9 mouse cellular contexts compared by ENCODE assay signal in the genomic region with DNA sequence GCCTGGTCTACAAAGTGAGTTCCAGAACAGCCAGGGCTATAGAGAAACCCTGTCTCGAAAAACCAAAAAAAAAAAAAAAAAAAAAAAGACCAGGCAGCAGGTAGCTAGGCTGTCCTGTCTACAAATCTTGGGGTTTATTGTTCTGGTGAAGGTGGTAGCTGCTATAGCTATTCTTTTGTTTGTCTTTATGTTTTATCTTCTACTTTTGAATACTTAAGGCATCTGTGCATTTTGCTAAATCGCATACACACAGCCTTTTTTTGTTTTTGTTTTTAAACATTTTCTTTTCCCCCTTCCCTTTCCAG. TPM values are rescaled to one million over a fixed set of nuclear protein-coding genes. Genes with fewer than 3 reads are reported as not detected.
DNase-seq lines count a peak whose midpoint lies in the region; ATAC-seq and TF ChIP-seq lines count a peak whose summit lies in the region.
"Had no signal": no experiment of that assay in that cellular context is flagged by ENCODE, and none has a peak within 500 bp of the region (broad histone marks: within the 10 kb centered on the region; RNA-seq: fewer than 3 reads in every experiment).

No protein-coding gene starts in this region.

- H3K27me3 ChIP-seq in heart, embryonic 11.5 days (ENCODE audit: control insufficient read depth, insufficient read depth, low read length) = no peaks in the 10 kb centered on the region
- no peaks in the 10 kb centered on the region for H3K27me3 ChIP-seq in ES-Bruce4 (ENCODE audit: control insufficient read depth, insufficient read depth, low read length, poor library complexity, severe bottlenecking)
- H3K27me3 ChIP-seq in hindbrain, embryonic 11.5 days (ENCODE audit: control insufficient read depth, insufficient read depth, low read length) = no peaks in the 10 kb centered on the region

- peak overlapping the region; percentile 88 for H3K4me3 ChIP-seq in heart, embryonic 11.5 days (ENCODE audit: low read depth, low read length)
- peak overlapping the region; percentile 90 for H3K4me3 ChIP-seq in ES-Bruce4 (ENCODE audit: low read depth, low read length)
- H3K4me3 ChIP-seq in hindbrain, embryonic 11.5 days (ENCODE audit: low read depth, low read length) = peak overlapping the region; percentile 58
- peak overlapping the region; percentile 83 for H3K4me3 ChIP-seq in macrophage (ENCODE audit: inconsistent target)

- no peak for TF ChIP-seq EP300 in ES-Bruce4 (IDR thresholded peaks at IDR 0.05; ENCODE audit: insufficient read depth, low read depth, low read length)

- TF ChIP-seq CTCF in ES-Bruce4 (IDR thresholded peaks at IDR 0.05; ENCODE audit: low read depth, low read length) = no peak

- 84% methylated on average over 1 of the region's 2 CpGs for WGBS in heart, embryonic 11.5 days (ENCODE audit: insufficient replicate concordance)
- 85% methylated on average over 1 of the region's 2 CpGs for WGBS in hindbrain, embryonic 11.5 days
- WGBS in macrophage (ENCODE audit: missing documents) = 0% methylated on average over 1 of the region's 2 CpGs

- no peaks in the 10 kb centered on the region for H3K9me3 ChIP-seq in heart, embryonic 11.5 days (replicated peaks; ENCODE audit: control insufficient read depth, low read length)
- no peaks in the 10 kb centered on the region for H3K9me3 ChIP-seq in ES-Bruce4 (replicated peaks; ENCODE audit: control insufficient read depth, insufficient read depth, low read length, poor library complexity, severe bottlenecking)
- H3K9me3 ChIP-seq in hindbrain, embryonic 11.5 days (ENCODE audit: control insufficient read depth, low read length) = no peaks in the 10 kb centered on the region

- no peak overlapping the region for H3K27ac ChIP-seq in heart, embryonic 11.5 days (ENCODE audit: low read depth, low read length)
- H3K27ac ChIP-seq in ES-Bruce4 (ENCODE audit: insufficient read depth, low read length) = no peak overlapping the region
- H3K27ac ChIP-seq in hindbrain, embryonic 11.5 days (ENCODE audit: low read depth, low read length) = no peak overlapping the region
- H3K27ac ChIP-seq in macrophage = no peak overlapping the region

- no peak for ATAC-seq in heart, embryonic 11.5 days (replicated peaks; ENCODE audit: insufficient number of reproducible peaks, low FRiP score, low TSS enrichment)
- no peak for ATAC-seq in hindbrain, embryonic 11.5 days (ENCODE audit: low FRiP score)

- peak overlapping the region; percentile 83 for H3K4me2 ChIP-seq in heart, embryonic 11.5 days
- H3K4me2 ChIP-seq in hindbrain, embryonic 11.5 days (replicated peaks; ENCODE audit: low read depth, low read length) = peak overlapping the region; percentile 46

- H3K36me3 ChIP-seq in heart, embryonic 11.5 days (ENCODE audit: control insufficient read depth, insufficient read depth, low read length) = no peaks in the 10 kb centered on the region
- H3K36me3 ChIP-seq in ES-Bruce4 (ENCODE audit: control insufficient read depth, insufficient read depth, low read length, poor library complexity, severe bottlenecking) (peaks cover 13% of the 10 kb centered on the region), macrophage (ENCODE audit: inconsistent target) (no peaks in the 10 kb centered on the region)
- H3K36me3 ChIP-seq in hindbrain, embryonic 11.5 days (ENCODE audit: control insufficient read depth, insufficient read depth, low read length) = no peaks in the 10 kb centered on the region

- H3K9ac ChIP-seq in heart, embryonic 11.5 days (ENCODE audit: low read depth, low read length) = no peak overlapping the region
- peak overlapping the region; percentile 47; the same call in 1 of the 2 replicates for H3K9ac ChIP-seq in ES-Bruce4 (ENCODE audit: low read depth, poor library complexity, severe bottlenecking)
- H3K9ac ChIP-seq in hindbrain, embryonic 11.5 days (ENCODE audit: low read depth, low read length) = no peak overlapping the region; the same call in 1 of the 2 replicates

- no peaks in the 10 kb centered on the region; the same call in 1 of the 2 replicates for H3K79me2 ChIP-seq in macrophage (ENCODE audit: inconsistent target)

- no peak for DNase-seq in heart, postnatal 25 days (ENCODE audit: low spot score)
- DNase-seq in hindbrain, embryonic 11.5 days (ENCODE audit: low spot score) = no peak
- no peak for DNase-seq in cerebellum, postnatal 14 days
- DNase-seq in right cerebral cortex, postnatal 4 days = no peak
- no peak for DNase-seq in gastrocnemius, adult 18-20 months (ENCODE audit: low spot score)

- TF ChIP-seq POLR2A in ES-Bruce4 (IDR thresholded peaks at IDR 0.05; ENCODE audit: insufficient read depth, low read length) = no peak

- H3K4me1 ChIP-seq in heart, embryonic 11.5 days (ENCODE audit: control insufficient read depth, insufficient read depth, low read length) = peaks cover 3% of the 10 kb centered on the region; the same call in 1 of the 2 replicates
- H3K4me1 ChIP-seq in ES-Bruce4 (ENCODE audit: control insufficient read depth, insufficient read depth, low read length) = no peaks in the 10 kb centered on the region
- H3K4me1 ChIP-seq in hindbrain, embryonic 11.5 days (replicated peaks; ENCODE audit: control insufficient read depth, insufficient read depth, low read length) = no peaks in the 10 kb centered on the region

- intact Hi-C loops in heart, postnatal 25 days (cut with DNase I) = no loop called here

RNA-seq across cellular contexts. Expression of a gene that starts 0.9 kb away (rescaled TPM):
- 7.6 and 8.3 TPM in 2 replicates for polyA plus RNA-seq in heart, embryonic 11.5 days (2014; fragmentation: Nextera tagmentation; extraction: Ambion mirVana)
- 1 to 10 TPM; 3.6 to 4.1 TPM for total RNA-seq in heart, postnatal 25 days (2021)
- polyA plus RNA-seq in ES-Bruce4 (2011; ENCODE audit: insufficient read depth, insufficient read length, low read depth, missing spikeins) (9.6 TPM in 2 replicates), macrophage (2018) (2.0 to 3.4 TPM (median 2.1 TPM) in 3 replicates)
- 8.2 and 11.2 TPM in 2 replicates for polyA plus RNA-seq in hindbrain, embryonic 11.5 days (2014; fragmentation: Nextera tagmentation; extraction: Ambion mirVana)
- total RNA-seq in macrophage (2018; cell fraction: chromatin; rRNA removed) = 1 to 10 TPM in 6 of 26 experiments, under 1 TPM in 7, not detected in 13; 0.52 to 2.7 (median 0.92) TPM
- total RNA-seq in macrophage (2018; cell fraction: cytosol; rRNA removed) = 1 to 10 TPM in 18 of 26 experiments, under 1 TPM in 8; 0.42 to 3.5 (median 2.2) TPM
- 1 to 10 TPM in 9 of 26 experiments, under 1 TPM in 13, not detected in 4; 0.36 to 3.3 (median 0.86) TPM for total RNA-seq in macrophage (2018; cell fraction: nucleus; rRNA removed)
- 1 to 10 TPM; 3.3 to 3.9 TPM for total RNA-seq in gastrocnemius, adult 18-20 months (2021)

RNA-seq across cellular contexts. Expression of a gene that starts 1.0 kb away (rescaled TPM):
- 20.0 and 20.9 TPM in 2 replicates for polyA plus RNA-seq in heart, embryonic 11.5 days (2014; fragmentation: Nextera tagmentation; extraction: Ambion mirVana)
- under 1 TPM; 0.62 to 0.81 TPM for total RNA-seq in heart, postnatal 25 days (2021)
- polyA plus RNA-seq in ES-Bruce4 (2011; ENCODE audit: insufficient read depth, insufficient read length, low read depth, missing spikeins) (54.3 and 69.3 TPM in 2 replicates), macrophage (2018) (0.76 to 4.4 TPM (median 0.87 TPM) in 3 replicates)
- 26.1 and 29.8 TPM in 2 replicates for polyA plus RNA-seq in hindbrain, embryonic 11.5 days (2014; fragmentation: Nextera tagmentation; extraction: Ambion mirVana)
- total RNA-seq in macrophage (2018; cell fraction: chromatin; rRNA removed) = 10 to 100 TPM in 2 of 26 experiments, 1 to 10 TPM in 22, under 1 TPM in 2; 0.77 to 18.2 (median 3.6) TPM
- 1 to 10 TPM in 15 of 26 experiments, under 1 TPM in 11; 0.53 to 2.1 (median 1.1) TPM for total RNA-seq in macrophage (2018; cell fraction: cytosol; rRNA removed)
- 10 to 100 TPM in 1 of 26 experiments, 1 to 10 TPM in 19, under 1 TPM in 6; 0.52 to 11.8 (median 1.9) TPM for total RNA-seq in macrophage (2018; cell fraction: nucleus; rRNA removed)
- total RNA-seq in gastrocnemius, adult 18-20 months (2021) = under 1 TPM; 0.21 to 0.31 TPM

RNA-seq across cellular contexts. Expression of a gene that starts 52.5 kb away (rescaled TPM):
- polyA plus RNA-seq in heart, embryonic 11.5 days (2014; fragmentation: Nextera tagmentation; extraction: Ambion mirVana) = 0.09 TPM in 1 of 2 replicates, not detected in the other
- under 1 TPM; 0.78 to 0.83 TPM for total RNA-seq in heart, postnatal 25 days (2021)
- polyA plus RNA-seq in ES-Bruce4 (2011; ENCODE audit: insufficient read depth, insufficient read length, low read depth, missing spikeins) (not detected in 2 replicates), macrophage (2018) (0.09 TPM in 1 of 3 replicates, not detected in the others)
- polyA plus RNA-seq in hindbrain, embryonic 11.5 days (2014; fragmentation: Nextera tagmentation; extraction: Ambion mirVana) = not detected in 2 replicates
- 10 to 100 TPM in 5 of 26 experiments, 1 to 10 TPM in 6, under 1 TPM in 4, not detected in 11; 0.22 to 27.4 (median 3.6) TPM for total RNA-seq in macrophage (2018; cell fraction: chromatin; rRNA removed)
- 10 to 100 TPM in 2 of 26 experiments, 1 to 10 TPM in 6, under 1 TPM in 10, not detected in 8; 0.04 to 16.6 (median 0.77) TPM for total RNA-seq in macrophage (2018; cell fraction: cytosol; rRNA removed)
- total RNA-seq in macrophage (2018; cell fraction: nucleus; rRNA removed) = 10 to 100 TPM in 5 of 26 experiments, 1 to 10 TPM in 5, under 1 TPM in 6, not detected in 10; 0.20 to 18.7 (median 5.5) TPM
- not detected for total RNA-seq in gastrocnemius, adult 18-20 months (2021)
- total RNA-seq: hematopoietic stem cell, adult 5-6 weeks had no signal
